Mouse (Mus musculus): ENCODE data around the gene Dgki.
A peak's percentile ranks its signal among the peaks of the same experiment; 100 is the strongest.
"Not testable (repeated sequence)": the region's sequence is repeated elsewhere in the genome, so short reads cannot be mapped to it uniquely, and the experiment has no call there.

Dgki gene

DNA sequence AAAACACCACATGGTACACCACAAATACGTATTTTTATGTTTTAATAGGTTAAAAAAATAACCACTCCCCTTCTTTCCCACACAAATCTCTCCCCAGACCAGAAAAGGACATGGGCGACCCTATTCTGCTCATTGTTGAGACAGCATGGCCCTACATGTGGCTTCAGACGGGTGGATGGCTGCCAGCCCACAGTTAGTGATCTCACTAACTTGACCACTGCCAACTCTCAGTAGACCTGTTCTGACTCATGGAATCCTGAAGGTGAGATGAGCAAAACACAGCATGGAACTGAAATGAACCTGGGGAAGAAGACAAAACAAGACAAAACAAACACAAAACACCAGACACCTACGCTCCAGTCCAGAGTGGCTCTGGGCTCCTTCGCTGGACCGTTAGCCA lies 150.8 kb downstream of the Dgki start:
- DNase-seq (ENCODE audit: low read depth, low spot score), result no peak

DNA sequence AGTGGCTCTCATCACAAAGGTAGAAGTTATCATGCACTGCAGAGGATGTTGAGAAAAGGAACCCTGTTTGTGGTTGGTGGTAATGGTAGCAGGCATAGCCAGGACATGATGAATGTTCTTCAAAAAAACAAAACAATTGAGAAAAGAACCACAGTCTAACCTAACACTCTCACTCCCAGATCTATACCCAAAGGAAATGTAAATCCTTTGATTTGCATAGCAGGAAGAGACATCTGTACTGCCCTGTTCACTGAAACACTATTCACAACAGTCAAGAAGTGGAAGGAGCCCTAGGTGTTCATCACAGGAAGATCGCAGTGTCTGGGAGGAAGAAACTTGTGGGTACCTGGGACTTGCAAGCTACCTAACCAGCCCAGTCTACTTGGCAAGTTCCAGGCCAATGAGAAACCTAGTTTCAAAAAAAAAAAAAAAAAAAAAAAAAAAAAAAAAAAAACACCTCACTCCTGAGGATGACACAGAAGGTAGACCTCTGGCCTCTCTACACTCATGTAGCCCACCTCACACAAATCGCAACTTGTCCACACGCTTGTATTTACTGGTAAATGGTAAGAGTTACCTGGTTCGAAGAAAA lies 152.5 kb downstream of the Dgki start:
- DNase-seq (ENCODE audit: low read depth, low spot score), result peak; percentile 13

DNA sequence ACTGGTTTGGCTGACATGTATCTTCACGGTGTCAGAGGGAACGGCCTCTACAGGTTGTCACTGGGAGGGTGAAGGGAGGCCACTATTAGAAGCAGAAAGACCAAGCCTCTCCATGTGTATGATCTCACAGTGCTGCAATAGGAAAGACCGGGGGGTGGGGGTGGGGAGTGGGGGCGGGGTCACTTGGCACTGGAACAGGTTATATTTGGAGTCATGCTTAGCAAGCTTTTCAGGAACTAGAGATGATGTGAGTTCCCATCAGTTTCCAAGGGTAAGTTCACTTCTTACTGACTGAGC lies 156.2 kb downstream of the Dgki start:
- no peak for DNase-seq (ENCODE audit: low read depth, low spot score)

DNA sequence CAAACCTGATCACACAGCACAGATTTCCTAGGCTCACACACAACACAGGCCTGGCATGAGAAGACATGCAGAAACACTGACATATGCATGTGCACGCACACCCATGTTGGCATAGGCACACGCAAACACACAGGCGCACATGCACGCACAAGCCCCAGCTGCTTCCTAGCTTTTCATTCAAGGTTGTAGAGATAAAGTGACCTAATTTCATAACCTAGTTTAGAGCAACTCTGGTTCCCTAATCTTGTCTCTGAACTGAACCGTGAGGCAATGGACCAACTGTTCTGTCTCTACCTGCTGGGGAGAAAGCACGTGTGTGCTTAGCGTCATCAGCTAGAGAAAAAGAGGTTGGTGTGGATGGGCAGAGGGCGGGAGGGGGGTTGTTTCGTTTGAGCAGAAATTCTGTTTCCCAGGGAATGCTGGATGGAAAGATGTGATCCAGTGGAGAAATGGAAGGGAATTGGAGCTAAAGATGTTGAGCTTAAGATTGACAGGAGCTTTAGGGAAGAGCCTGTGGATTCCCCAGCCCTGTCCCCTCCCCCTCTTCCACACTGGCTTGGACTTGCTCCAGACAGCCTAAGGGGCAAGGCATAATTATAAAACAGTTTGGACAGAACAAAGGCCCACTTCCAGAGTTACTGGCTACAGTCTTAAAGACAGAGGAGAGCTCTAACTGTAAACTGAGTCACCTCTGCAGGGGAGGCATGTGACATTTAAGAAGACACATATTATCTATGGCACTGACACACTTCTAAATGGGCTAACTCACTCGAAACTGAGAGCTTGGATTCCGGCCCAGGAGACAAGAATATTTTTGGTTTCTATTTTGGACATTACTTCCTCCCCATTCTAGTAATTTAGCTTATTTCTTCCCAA lies 156.8 kb downstream of the Dgki start:
- DNase-seq (ENCODE audit: low read depth, low spot score), result no peak

DNA sequence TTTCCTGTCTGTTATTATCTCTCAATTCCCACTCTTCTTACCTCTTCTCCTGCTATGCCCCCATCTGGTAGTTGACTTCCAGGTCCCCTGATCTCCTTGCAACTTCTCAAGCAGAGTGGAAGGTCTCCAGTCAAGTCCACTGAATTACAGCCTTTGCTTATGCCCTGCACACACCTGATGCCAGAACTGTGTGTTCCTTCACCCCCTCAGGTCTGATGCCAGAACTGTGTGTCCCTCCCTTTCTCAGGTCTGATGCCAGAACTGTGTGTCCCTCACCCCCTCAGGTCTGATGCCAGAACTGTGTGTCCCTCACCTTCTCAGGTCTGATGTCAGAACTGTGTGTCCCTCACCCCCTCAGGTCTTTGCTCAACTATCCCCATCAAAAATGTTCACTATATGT lies 161.2 kb downstream of the Dgki start:
- no peak for DNase-seq (ENCODE audit: low read depth, low spot score)

DNA sequence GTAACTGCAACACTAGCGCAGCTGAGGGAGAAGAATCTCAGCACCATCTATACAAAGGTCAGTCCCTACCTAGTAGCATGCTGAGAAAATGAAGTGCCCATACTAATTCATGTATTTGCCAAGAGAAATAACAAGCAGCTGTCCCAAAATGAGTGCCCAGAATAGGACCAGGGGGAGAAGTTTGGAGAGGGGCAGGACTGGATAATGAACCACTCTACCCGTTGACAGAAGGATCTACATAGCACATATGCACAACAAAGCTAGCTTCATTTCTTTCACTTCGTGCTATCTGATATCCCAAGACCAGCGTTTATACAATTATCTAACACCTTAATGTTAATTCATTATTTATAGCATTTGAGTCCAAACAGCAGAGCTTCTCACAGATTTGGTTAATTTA lies 168.7 kb downstream of the Dgki start:
- DNase-seq (ENCODE audit: low read depth, low spot score), result no peak

DNA sequence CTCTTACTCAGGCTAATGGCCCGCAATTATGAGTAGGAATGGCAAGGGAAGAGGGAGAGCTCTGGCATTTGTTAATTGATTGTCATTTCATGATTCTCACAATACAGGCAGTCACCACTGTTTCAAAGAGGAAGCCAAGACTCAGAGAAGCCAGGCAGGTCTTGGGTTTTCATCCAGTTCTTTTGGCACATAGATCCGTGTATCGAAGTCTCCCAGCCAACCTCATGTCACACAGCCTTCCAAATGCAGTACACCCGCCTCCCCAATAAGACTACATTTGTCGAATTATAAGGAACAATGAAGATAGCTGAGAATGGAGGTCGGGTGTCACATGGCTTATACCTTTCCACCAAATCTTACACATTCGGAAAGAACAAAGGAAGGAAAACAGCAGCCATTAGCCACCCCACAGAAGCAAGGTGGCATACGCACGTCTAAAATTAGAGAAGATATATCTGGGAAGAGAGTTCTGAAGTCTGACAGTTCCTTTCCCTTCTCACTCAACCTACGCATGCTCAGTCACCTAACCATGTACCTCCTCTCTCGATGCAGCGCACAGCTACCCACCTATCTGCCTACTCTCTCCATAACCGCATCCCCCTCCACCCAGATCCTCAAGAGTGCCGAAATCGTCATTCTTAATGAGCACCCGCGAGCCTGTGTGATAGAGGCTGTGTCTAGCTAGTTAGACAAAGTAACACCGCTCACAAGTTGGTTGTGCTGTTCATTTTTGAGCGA lies 179.4 kb downstream of the Dgki start:
- no peak for DNase-seq (ENCODE audit: low read depth, low spot score)

DNA sequence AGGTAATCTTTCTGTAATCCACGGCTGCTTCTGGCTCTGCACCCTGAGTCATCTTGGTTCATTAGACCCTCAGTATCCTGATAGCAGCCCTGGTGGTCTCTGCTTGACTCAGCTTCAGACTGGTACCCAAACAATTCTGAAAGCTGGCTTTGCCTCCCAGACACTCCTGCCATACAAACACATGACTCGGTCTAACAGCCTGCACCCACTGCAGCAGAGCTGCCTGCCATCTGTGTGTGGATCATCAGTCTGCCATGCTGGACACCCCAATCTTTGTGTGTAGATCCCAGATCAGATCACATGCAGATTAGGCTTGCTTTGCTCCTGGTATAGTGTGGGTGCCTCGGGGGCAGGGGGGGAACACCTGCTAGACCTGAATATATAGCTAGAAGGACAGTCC lies 180.8 kb downstream of the Dgki start:
- no peak for DNase-seq (ENCODE audit: low read depth, low spot score)

DNA sequence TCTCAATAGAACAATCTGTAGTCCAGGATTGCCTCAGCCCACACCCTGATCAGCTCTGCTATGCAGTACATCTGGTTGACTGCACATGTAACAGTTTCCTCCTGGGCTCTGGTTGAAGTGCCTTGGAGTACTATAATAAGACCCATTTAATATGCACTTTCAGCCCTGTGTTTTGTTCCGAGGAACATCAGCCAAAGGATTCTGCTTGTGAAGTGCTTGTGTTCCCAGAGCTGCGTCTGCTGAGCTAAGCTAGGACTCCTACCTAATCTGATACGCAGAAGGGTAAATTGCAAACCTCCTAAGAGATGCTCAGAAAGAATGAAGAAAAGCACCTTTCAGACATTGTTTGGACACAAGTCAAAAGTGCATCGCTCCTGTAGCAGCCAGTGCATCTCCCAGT lies 186.9 kb downstream of the Dgki start:
- no peak for DNase-seq (ENCODE audit: low read depth, low spot score)

DNA sequence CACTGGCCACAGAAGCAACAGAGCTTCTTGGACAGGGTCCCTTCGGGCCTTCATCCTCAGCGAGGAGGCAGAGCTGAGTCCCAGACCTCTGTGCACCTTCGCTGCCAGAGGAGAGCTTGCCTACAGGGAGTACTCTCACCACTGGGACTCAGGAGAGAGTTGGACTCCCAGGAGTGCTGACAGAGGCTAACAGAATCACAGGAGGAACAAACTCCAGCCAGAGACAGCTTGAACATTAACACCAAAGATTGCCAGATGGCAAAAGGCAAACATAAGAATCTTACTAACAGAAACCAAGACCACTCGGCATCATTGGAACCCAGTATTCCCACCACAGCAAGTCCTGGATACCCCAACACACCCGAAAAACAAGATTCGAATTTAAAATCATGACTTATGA lies 193.7 kb downstream of the Dgki start:
- not testable (repeated sequence) for DNase-seq (ENCODE audit: low read depth, low spot score)

DNA sequence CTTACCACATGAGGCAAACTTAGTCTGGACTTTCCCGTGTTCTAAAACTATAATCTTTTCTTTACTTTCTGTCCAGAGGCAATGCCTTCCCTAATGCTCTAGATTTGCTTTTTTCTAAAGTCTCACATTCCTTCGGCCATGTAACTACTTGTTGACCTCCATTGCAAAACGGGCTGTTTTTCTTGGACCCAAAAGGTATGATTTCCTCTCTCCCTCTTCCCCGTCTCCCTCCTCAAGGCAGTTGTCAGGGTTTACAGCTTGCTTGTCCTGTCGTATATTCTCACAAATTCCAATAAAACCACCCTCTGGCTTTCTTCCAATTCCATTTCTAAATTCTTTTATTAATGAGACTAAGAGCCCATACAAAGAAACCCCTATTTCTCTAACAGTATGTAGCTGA lies 199.6 kb downstream of the Dgki start:
- no peak for DNase-seq (ENCODE audit: low read depth, low spot score)

DNA sequence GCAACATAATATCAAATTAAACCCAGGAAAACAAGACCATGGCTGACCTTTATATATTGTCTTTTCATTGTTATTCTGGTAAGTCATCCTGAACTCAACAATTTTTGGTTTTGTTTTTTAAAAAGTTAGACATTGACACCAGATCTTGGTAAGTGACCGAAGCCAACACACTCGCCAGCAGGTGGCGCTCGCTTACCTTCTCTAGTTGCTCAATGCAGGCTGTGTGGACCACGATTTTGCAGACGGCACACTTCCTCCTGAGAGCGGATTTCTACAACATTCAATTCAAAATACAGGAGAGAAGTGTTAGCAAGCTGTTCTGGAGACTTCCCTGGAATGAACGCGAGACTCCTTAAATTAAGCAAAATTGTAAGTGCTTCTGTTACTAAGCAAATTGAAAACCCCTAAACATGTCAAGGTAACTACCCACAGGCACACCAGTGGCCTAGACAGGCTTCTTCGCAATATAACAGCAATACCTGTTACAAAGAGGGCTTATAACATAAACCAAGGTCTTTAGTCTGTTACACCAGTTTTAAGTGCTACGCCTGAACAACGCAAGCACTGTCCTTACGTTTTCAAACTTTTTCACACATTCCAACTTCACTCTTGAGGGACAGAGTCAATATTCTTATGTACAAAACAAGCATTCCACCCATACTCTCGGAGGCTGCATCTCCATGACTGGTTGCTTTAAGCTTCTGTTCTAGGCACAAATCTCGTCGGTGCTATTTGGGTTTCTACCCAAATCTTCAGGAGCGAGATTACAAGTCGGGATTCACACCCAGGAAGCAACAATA lies 202.4 kb downstream of the Dgki start:
- peak; percentile 88 for DNase-seq (ENCODE audit: low read depth, low spot score)

DNA sequence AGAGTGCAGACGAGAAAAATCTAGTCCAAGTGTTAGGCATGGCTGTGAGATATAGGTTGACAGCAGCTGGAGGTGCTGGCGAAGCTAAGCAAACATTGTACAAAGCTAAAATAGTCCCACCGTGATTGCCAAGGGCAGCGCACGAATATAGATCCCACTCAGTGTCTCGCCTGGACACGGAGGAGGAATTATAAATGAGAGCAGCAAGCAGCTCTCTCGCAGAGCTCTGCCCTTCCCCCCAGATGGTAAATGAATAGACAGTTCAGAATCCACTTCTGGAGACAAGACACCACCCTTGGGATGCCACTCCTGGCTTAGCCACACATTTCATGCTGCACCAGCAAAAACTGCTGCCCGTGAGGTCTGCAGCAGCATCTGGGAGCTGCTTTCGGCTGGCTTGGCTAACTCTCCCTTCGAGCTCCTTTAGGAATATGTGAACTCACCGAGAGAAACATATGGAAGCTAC lies 203.1 kb downstream of the Dgki start:
- DNase-seq (ENCODE audit: low read depth, low spot score), result no peak

DNA sequence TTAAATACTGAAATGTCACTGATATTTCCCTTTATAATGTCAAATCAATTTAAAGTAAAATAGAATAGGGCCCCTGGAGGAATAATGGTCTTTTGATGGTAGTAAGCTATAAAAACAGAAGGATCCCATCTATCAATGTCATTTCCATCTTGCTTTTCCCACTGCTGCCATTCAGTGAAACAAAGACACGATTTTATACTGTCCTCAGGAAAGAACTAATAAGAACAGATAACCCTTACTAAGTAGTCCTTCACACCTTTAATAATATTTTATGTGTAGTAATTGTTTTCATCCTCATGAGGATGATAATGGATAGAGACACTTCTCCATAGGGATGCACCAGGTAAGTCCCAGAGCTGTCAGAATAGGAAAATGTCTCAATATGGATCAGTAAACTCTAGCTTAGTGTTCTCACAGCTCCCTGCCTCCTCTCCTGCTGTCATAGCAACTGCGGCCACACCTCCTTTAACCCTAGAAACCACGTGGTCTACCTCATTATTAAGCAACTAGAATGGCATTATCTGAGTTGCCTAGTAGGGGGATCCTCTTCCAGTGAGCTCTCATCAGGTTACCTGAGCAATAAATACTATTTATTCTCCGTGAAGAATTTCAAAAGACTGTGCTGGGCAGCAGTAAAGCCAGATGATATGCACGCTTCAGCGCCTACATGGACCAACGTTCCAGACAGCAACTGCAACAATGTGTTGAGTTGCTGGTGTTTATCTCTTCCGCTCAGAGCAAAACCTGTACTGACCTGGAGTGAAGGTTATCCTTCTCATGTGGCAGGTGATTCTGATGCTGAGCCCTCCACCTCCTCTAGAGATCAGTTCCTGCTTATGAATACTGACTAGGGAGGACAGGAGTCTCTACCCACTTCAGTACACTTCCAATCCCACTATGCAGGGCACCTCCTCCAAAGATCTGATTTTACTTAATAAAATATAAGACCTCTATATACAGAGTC lies 210.6 kb downstream of the Dgki start:
- no peak for DNase-seq (ENCODE audit: low read depth, low spot score)

DNA sequence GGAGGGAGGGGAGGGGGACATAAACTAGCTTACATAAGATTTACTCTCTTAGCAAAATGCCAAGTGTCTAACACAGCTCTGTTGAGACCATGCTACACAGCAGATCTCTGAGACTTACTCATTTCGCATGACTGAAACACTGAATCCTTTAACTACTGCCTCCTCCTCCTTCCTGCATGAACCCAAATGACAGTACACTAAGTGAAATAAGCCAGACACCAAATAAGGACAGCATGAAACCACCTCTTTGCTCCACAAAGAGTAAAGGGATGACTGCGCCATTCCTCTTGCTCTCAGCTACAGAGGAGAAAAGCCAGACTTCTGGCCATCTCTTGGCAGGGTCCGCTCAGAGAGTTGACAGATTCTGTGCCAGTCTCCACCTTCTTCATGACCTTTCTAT lies 217.0 kb downstream of the Dgki start:
- DNase-seq (ENCODE audit: low read depth, low spot score), result no peak

DNA sequence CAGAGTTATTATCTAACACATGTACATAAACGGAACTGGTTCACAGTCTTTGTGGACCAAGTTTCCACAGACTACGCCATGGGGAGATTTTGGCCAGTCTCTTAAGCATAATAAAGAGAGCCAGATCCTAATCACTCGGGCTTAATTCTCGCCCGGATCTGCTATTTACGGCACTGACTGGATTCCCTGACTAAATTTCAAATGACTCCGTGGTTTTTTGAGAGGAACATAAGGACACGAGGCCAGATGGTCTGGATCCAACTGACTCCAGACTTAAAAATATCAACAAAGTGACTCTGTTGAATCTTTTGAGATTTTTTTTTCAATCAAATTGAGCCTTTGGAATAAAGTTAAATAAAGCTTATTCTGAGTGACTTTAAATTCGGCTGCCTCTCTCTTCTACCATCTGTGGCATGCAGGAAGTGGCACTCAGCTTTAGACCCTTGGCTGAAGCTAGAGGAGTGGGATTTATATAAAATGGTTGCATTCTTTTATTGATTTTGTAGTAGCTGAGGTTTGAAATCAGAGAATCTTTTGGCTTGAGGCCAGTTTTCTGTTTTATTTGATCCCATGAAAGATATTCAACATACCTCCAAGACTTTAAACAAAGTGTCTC lies 227.5 kb downstream of the Dgki start:
- DNase-seq (ENCODE audit: low read depth, low spot score), result no peak

DNA sequence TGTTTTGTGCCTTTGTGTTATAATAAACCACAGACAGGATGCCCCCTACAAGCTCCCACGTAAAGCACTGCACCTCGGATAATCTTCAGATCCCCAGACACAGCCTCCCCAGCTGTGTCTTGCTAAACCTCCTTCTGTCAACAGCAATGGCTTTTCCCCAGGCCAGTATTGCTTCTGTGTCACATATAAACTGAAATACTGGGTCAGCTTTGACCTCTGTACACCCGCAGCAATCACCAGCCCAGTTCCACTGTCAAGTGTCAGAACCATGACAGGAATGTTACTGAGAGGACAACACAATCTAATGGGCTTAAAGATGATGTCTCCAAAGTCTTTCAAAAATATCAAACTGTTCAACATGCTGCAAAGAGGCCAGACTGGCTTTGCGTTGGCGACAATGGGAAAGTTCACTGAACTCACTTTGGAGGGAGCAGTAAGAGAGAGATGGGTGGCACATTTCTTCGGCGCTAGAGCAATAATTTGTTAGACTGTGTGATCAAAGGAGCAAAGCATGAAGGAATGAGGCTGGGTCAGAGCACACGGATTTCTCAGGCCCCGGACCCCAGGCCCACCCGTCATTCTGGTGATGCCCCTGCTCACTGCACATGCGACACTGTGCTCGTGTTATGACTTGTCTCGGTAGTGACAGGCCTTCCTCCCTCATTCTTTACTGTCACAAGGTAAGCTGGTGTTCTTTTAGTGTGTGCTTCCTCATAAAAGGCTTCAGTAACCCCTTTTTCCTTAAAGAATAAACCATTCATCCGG lies 230.0 kb downstream of the Dgki start:
- no peak for DNase-seq (ENCODE audit: low read depth, low spot score)

DNA sequence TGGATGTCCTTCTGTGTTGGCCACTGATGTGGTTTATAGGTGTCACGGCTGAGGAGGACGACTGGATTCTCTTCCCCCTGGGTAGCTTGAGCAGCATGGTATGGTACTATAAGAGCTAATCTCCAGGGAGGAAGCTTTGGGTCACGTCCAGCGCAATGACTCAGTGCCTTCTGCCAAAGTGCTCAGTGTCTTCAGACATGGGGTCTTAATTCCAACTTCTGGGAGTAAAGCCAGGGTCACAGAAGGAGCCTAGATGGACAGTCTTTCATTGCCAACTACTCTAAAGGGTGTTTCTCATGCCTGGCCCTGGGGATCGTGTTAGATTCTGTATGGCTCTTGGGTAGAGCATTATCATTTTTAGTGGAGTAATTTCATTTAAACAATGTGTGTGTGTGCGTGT lies 231.2 kb downstream of the Dgki start:
- no peak for DNase-seq (ENCODE audit: low read depth, low spot score)

DNA sequence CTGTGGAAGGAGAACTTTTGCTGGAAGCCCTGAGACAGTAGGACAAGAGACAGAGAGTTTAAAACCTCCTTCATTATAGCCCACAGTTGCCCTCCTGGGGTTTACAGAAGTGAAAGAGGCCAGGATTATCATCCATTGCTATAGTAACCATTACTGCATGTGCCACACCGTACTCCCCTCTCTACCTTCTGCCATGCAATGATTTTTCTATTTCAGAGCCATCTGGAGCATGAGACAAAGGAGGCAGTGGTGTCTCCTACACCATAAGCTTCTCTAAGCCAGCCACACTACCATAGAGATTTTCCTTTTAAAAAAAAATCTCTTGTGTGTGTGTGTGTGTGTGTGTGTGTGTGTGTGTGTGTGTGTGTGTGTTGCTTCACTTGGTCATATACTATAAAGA lies 232.6 kb downstream of the Dgki start:
- no peak for DNase-seq (ENCODE audit: low read depth, low spot score)

Measured in ES-CJ7 (cell line).